Mouse (Mus musculus) midbrain, embryonic 11.5 days (tissue): Measurements from ENCODE around the gene Bcas3. TPM values are rescaled to one million over a fixed set of nuclear protein-coding genes. Genes with fewer than 3 reads are reported as not detected.

Experiments
- ATAC-seq: fragments of 200-750 bp; cut with Nextera tagmentation; 2 replicates; pipeline ENCODE4 v1.8.0; 2017; ENCODE audit warnings: moderate TSS enrichment, moderate library complexity; ENCODE audit not compliant: low FRiP score
- DNase-seq: peaks from one replicate; pipeline ENCODE4 v3.0.0; 2015; ENCODE audit warnings: low spot score; ENCODE audit errors: missing footprints
- H3K27ac ChIP-seq: fragments of 300-500 bp; sonication (generic); 2 replicates; pipeline ENCODE4 v1.5.1; 2014; ENCODE audit warnings: low read depth, low read length
- H3K27me3 ChIP-seq: fragments of 300-500 bp; sonication (generic); 2 replicates; pipeline ENCODE4 v1.6.1; 2014; ENCODE audit warnings: mild to moderate bottlenecking, low read length, moderate library complexity, mixed read lengths; ENCODE audit not compliant: control insufficient read depth, insufficient read depth
- H3K36me3 ChIP-seq: fragments of 300-500 bp; sonication (generic); 2 replicates; pipeline ENCODE4 v1.6.1; 2014; ENCODE audit warnings: mild to moderate bottlenecking, low read length, moderate library complexity, mixed read lengths; ENCODE audit not compliant: control insufficient read depth, insufficient read depth
- H3K4me1 ChIP-seq: fragments of 300-500 bp; sonication (generic); 2 replicates; pipeline ENCODE4 v1.6.1; 2014; ENCODE audit warnings: low read length; ENCODE audit not compliant: control insufficient read depth, insufficient read depth
- H3K4me2 ChIP-seq: fragments of 300-500 bp; sonication (generic); 2 replicates; pipeline ENCODE4 v1.6.1; 2014; ENCODE audit warnings: mild to moderate bottlenecking, moderate library complexity
- H3K4me3 ChIP-seq: fragments of 300-500 bp; sonication (generic); 2 replicates; pipeline ENCODE4 v1.5.1; 2014; ENCODE audit warnings: low read depth, low read length
- H3K9ac ChIP-seq: fragments of 300-500 bp; sonication (generic); 2 replicates; pipeline ENCODE4 v1.6.1; 2014; ENCODE audit warnings: low read length
- H3K9me3 ChIP-seq: fragments of 300-500 bp; sonication (generic); 2 replicates; pipeline ENCODE4 v1.6.1; 2016; ENCODE audit warnings: low read length; ENCODE audit not compliant: control insufficient read depth
- WGBS: fragments of 180-500 bp; shearing (Covaris S2); extraction: QIAGEN DNeasy Blood & Tissue Kit; methylation state at CpG from one replicate; pipeline ENCODE4 v1.1.7; 2014; 5-methylcytosine and 5-hydroxymethylcytosine counted together
- polyA plus RNA-seq: library from polyadenylated mRNA; unstranded; fragments of >200 nt; fragmentation: Nextera tagmentation; extraction: Ambion mirVana; gene quantifications from 2 replicates; pipeline ENCODE4 v1.2.1, GENCODE M21; 2014

Bcas3 gene
- polyA plus RNA-seq, 1 experiment from 2014 or later, result 30.2 TPM

DNA sequence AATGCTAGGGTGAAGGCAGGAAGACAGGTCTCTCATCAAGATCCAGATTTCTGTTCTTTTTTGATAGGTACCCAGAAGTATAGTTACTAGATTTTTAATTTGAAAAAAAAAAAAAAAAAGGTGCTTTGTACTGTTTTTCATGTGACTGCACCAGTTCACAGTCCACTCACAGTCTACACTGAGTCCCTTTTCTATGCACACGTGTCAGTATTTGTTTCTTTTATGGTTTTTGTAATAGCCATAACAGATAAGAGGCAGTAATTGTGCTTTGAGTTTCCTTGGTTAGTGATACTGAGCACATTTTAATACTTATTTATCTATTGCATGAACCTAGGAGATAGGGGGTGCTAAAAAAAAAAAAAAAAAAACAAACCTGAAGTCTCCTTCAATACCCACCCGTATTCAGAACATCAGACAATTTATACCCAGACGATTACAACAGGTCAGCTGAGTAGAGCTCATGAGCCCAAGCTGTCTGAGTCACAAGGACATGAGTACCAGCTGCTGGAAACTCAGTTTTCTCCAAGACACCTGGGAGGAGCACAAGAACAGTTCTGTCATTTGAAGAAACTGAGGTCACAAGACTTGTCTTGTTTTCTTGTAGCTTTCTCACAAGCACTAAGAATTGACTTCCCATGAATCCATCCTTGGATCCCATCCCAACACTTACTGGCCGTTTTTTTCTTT is 351.2 kb downstream of the Bcas3 start:
- 85% methylated on average over 4 of the region's 4 CpGs for WGBS
- Histone ChIP-seq H3K9ac (no peak overlapping the region), H3K36me3 (no peaks in the 10 kb centered on the region)

DNA sequence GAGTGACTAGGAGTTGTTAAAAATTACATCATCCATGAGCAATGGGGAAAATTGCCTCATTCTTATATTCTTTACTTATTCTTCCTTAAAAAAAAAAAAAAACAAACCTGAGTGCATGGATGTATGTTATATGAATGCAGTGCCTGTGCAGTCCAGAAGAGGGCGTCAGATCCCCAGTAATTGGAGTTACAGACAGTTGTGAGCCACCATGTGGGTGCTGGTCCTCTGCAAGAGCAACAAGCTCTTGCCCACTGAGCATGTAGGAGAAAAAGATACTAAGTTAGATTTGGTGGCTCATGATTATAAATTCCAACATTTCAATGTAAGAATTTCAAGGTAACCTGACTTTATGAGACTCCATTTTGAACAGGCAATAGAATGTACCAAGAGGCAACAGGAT is 353.7 kb downstream of the Bcas3 start:
- Histone ChIP-seq H3K27ac (no peak overlapping the region), H3K4me1 (no peaks in the 10 kb centered on the region), H3K27me3 (peaks cover 5% of the 10 kb centered on the region; the same call in 1 of the 2 replicates), H3K36me3 (no peaks in the 10 kb centered on the region), H3K4me3 (no peak overlapping the region), H3K9me3 (no peaks in the 10 kb centered on the region), H3K9ac (no peak overlapping the region), H3K4me2 (no peak overlapping the region)
- 22% methylated on average over 1 of the region's 1 CpGs for WGBS
- DNase-seq, result peak; percentile 81
- ATAC-seq, result no peak

More for the DNA sequence above, 351.2 kb downstream of the Bcas3 start:
- Histone ChIP-seq H3K4me2 (no peak overlapping the region), H3K27ac (no peak overlapping the region), H3K4me1 (no peaks in the 10 kb centered on the region), H3K27me3 (no peaks in the 10 kb centered on the region), H3K9me3 (no peaks in the 10 kb centered on the region), H3K4me3 (no peak overlapping the region)
- ATAC-seq, result no peak
- DNase-seq, result no peak

- H3K9me3 ChIP-seq, result no peaks in the 10 kb centered on the region
- no peaks in the 10 kb centered on the region for H3K4me1 ChIP-seq
- H3K4me2 ChIP-seq, result no peak overlapping the region
- no peaks in the 10 kb centered on the region for H3K36me3 ChIP-seq
- H3K27me3 ChIP-seq, result peaks cover 9% of the 10 kb centered on the region; the same call in 1 of the 2 replicates
- no peak overlapping the region for H3K27ac ChIP-seq
- no peak overlapping the region for H3K9ac ChIP-seq
- WGBS, result 85% methylated on average over 1 of the region's 1 CpGs
- ATAC-seq (no peak), DNase-seq (peak; percentile 23)
- no peak overlapping the region for H3K4me3 ChIP-seq
Observed at GRCm38 (mm10) chr11:85707496-85707895, 354.5 kb downstream of the Bcas3 start.

- Histone ChIP-seq H3K36me3 (no peaks in the 10 kb centered on the region), H3K27ac (no peak overlapping the region), H3K27me3 (peaks cover 14% of the 10 kb centered on the region; the same call in 1 of the 2 replicates), H3K4me1 (peaks cover 8% of the 10 kb centered on the region), H3K4me3 (no peak overlapping the region), H3K9me3 (no peaks in the 10 kb centered on the region), H3K4me2 (no peak overlapping the region), H3K9ac (no peak overlapping the region)
- ATAC-seq (no peak), DNase-seq (peak; percentile 31)
- WGBS, result 84% methylated on average over 6 of the region's 6 CpGs
Observed at GRCm38 (mm10) chr11:85709147-85709546, 356.2 kb downstream of the Bcas3 start.

DNA sequence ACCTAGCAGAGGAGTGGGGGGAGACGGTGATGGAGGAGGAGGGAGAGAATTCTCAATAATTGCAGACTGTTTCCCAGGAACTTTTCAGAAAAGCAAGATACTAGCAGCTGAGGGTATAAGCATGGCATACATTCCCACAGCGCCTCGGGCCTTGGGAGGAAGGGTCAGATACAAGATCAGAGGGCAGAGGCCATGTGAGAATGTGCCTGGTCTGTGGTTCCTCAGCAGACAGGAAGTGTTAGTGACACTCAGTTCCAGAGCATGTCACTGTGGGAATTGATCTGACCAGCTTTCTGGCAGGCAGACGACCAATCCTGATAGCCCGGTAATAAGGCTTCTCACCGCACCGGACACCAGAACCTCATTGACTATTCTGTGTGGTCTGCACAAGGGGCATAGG is 357.2 kb downstream of the Bcas3 start:
- H3K27me3 ChIP-seq, result peaks cover 14% of the 10 kb centered on the region; the same call in 1 of the 2 replicates
- 81% methylated on average over 7 of the region's 7 CpGs for WGBS
- H3K4me3 ChIP-seq, result no peak overlapping the region
- H3K27ac ChIP-seq, result no peak overlapping the region
- peak; percentile 73 for DNase-seq
- no peak overlapping the region for H3K4me2 ChIP-seq
- no peaks in the 10 kb centered on the region for H3K9me3 ChIP-seq
- no peaks in the 10 kb centered on the region for H3K36me3 ChIP-seq
- H3K4me1 ChIP-seq, result peaks cover 18% of the 10 kb centered on the region
- ATAC-seq, result no peak
- no peak overlapping the region for H3K9ac ChIP-seq

DNA sequence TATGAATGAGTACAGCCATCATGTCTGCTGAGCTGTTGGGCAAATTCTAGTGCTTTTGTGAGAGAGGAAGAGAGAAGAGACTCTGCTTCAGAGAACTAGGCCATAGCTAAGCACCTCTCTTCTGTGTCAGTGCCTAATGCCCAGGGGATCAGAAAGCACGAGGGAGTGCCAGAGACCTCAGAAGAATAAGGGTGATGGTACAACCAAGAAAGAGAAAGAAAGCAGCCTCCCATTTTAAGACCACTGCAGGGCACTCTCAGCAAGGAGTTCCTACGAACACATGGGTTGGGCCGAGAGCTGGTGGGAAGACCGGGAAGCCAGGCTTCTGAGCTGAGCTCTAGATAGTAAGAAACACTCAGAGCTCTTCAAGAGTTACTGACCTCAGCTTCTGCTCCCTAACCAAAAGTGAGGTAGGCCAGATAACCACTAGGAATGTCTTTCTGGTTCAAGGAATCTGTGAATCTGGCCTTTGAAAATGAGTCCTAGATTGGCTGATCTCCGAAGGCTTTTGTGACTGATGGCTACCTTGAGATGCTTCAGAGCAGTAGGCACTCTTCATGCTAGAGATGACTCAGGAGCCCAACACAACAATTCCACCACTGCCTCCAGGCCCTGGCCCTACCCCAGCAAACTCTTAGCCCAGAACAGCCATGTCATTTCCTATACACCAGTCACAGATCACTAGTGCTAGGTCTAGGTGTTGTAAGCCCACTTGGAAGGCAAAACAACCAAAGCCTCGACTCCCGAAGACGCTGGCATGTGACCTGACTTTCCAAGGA is 359.2 kb downstream of the Bcas3 start:
- H3K27ac ChIP-seq, result no peak overlapping the region
- no peak overlapping the region for H3K4me3 ChIP-seq
- DNase-seq, result peak; percentile 83
- 90% methylated on average over 8 of the region's 8 CpGs for WGBS
- no peak overlapping the region for H3K4me2 ChIP-seq
- peaks cover 18% of the 10 kb centered on the region for H3K4me1 ChIP-seq
- ATAC-seq, result no peak
- H3K36me3 ChIP-seq, result no peaks in the 10 kb centered on the region
- no peak overlapping the region for H3K9ac ChIP-seq
- no peaks in the 10 kb centered on the region for H3K9me3 ChIP-seq
- peaks cover 29% of the 10 kb centered on the region for H3K27me3 ChIP-seq

- DNase-seq (peak; percentile 89), ATAC-seq (peak; percentile 44; the same call in 1 of the 2 replicates)
- 57% methylated on average over 19 of the region's 19 CpGs for WGBS
- Histone ChIP-seq H3K4me2 (peak overlapping the region; percentile 9; the same call in 1 of the 2 replicates), H3K27ac (no peak overlapping the region), H3K27me3 (peaks cover 32% of the 10 kb centered on the region), H3K9me3 (no peaks in the 10 kb centered on the region), H3K4me3 (no peak overlapping the region), H3K9ac (no peak overlapping the region), H3K4me1 (peaks cover 18% of the 10 kb centered on the region), H3K36me3 (no peaks in the 10 kb centered on the region)
Observed at GRCm38 (mm10) chr11:85712860-85713813, 360.2 kb downstream of the Bcas3 start.

GRCm38 (mm10) chr11:85713814-85714208 is 360.8 kb downstream of the Bcas3 start:
- H3K9me3 ChIP-seq, result no peaks in the 10 kb centered on the region
- peaks cover 18% of the 10 kb centered on the region for H3K4me1 ChIP-seq
- H3K36me3 ChIP-seq, result no peaks in the 10 kb centered on the region
- H3K27ac ChIP-seq, result no peak overlapping the region
- no peak overlapping the region for H3K9ac ChIP-seq
- H3K4me3 ChIP-seq, result no peak overlapping the region
- DNase-seq, result peak; percentile 90
- H3K4me2 ChIP-seq, result peak overlapping the region; percentile 9; the same call in 1 of the 2 replicates
- no peak for ATAC-seq
- H3K27me3 ChIP-seq, result peaks cover 38% of the 10 kb centered on the region
- 2% methylated on average over 2 of the region's 2 CpGs for WGBS
